Mouse (Mus musculus) midbrain, embryonic 11.5 days (tissue): ENCODE results near the gene Adgre4. TPM values are rescaled to one million over a fixed set of nuclear protein-coding genes. Genes with fewer than 3 reads are reported as not detected.

Experiments
- ATAC-seq: fragments of 200-750 bp; cut with Nextera tagmentation; 2 replicates; pipeline ENCODE4 v1.8.0; 2017; ENCODE audit warnings: moderate TSS enrichment, moderate library complexity; ENCODE audit not compliant: low FRiP score
- DNase-seq: peaks from one replicate; pipeline ENCODE4 v3.0.0; 2015; ENCODE audit warnings: low spot score; ENCODE audit errors: missing footprints
- H3K27ac ChIP-seq: fragments of 300-500 bp; sonication (generic); 2 replicates; pipeline ENCODE4 v1.5.1; 2014; ENCODE audit warnings: low read depth, low read length
- H3K27me3 ChIP-seq: fragments of 300-500 bp; sonication (generic); 2 replicates; pipeline ENCODE4 v1.6.1; 2014; ENCODE audit warnings: mild to moderate bottlenecking, low read length, moderate library complexity, mixed read lengths; ENCODE audit not compliant: control insufficient read depth, insufficient read depth
- H3K36me3 ChIP-seq: fragments of 300-500 bp; sonication (generic); 2 replicates; pipeline ENCODE4 v1.6.1; 2014; ENCODE audit warnings: mild to moderate bottlenecking, low read length, moderate library complexity, mixed read lengths; ENCODE audit not compliant: control insufficient read depth, insufficient read depth
- H3K4me1 ChIP-seq: fragments of 300-500 bp; sonication (generic); 2 replicates; pipeline ENCODE4 v1.6.1; 2014; ENCODE audit warnings: low read length; ENCODE audit not compliant: control insufficient read depth, insufficient read depth
- H3K4me2 ChIP-seq: fragments of 300-500 bp; sonication (generic); 2 replicates; pipeline ENCODE4 v1.6.1; 2014; ENCODE audit warnings: mild to moderate bottlenecking, moderate library complexity
- H3K4me3 ChIP-seq: fragments of 300-500 bp; sonication (generic); 2 replicates; pipeline ENCODE4 v1.5.1; 2014; ENCODE audit warnings: low read depth, low read length
- H3K9ac ChIP-seq: fragments of 300-500 bp; sonication (generic); 2 replicates; pipeline ENCODE4 v1.6.1; 2014; ENCODE audit warnings: low read length
- H3K9me3 ChIP-seq: fragments of 300-500 bp; sonication (generic); 2 replicates; pipeline ENCODE4 v1.6.1; 2016; ENCODE audit warnings: low read length; ENCODE audit not compliant: control insufficient read depth
- WGBS: fragments of 180-500 bp; shearing (Covaris S2); extraction: QIAGEN DNeasy Blood & Tissue Kit; methylation state at CpG from one replicate; pipeline ENCODE4 v1.1.7; 2014; 5-methylcytosine and 5-hydroxymethylcytosine counted together
- polyA plus RNA-seq: library from polyadenylated mRNA; unstranded; fragments of >200 nt; fragmentation: Nextera tagmentation; extraction: Ambion mirVana; gene quantifications from 2 replicates; pipeline ENCODE4 v1.2.1, GENCODE M21; 2014

Gene Adgre4
- 0.11 TPM in 1 of 2 replicates, not detected in the other for polyA plus RNA-seq

GRCm38 (mm10) chr17:55749786-55750185, at the start of gene Adgre4:
Gene Adgre4, plus strand, starts transcription at chr17:55749984.
- ATAC-seq = no peak
- no peak within 1 kb of the TSS for H3K9ac ChIP-seq
- H3K4me1 ChIP-seq = no peaks in the 10 kb centered on the region
- no peak for DNase-seq
- H3K27ac ChIP-seq = no peak within 1 kb of the TSS
- H3K27me3 ChIP-seq = no peaks in the 10 kb centered on the region
- H3K9me3 ChIP-seq = no peaks in the 10 kb centered on the region
- no peaks in the 10 kb centered on the region for H3K36me3 ChIP-seq
- H3K4me3 ChIP-seq = no peak within 1 kb of the TSS
- WGBS = 74% methylated on average over 2 of the region's 2 CpGs
- no peak within 1 kb of the TSS for H3K4me2 ChIP-seq

- Histone ChIP-seq H3K9ac (no peak overlapping the region), H3K27me3 (no peaks in the 10 kb centered on the region), H3K4me3 (no peak overlapping the region), H3K27ac (no peak overlapping the region), H3K4me2 (no peak overlapping the region), H3K4me1 (no peaks in the 10 kb centered on the region), H3K9me3 (no peaks in the 10 kb centered on the region), H3K36me3 (peaks cover 1% of the 10 kb centered on the region; the same call in 1 of the 2 replicates)
- peak; percentile 75 for ATAC-seq
- peak; percentile 97 for DNase-seq
- WGBS = 65% methylated on average over 3 of the region's 3 CpGs
These were observed 47.5 kb upstream of the Adgre4 start for GRCm38 (mm10) chr17:55702161-55702820.

- no peak for DNase-seq
- no peak overlapping the region for H3K4me3 ChIP-seq
- 78% methylated on average over 5 of the region's 5 CpGs for WGBS
- H3K4me2 ChIP-seq = no peak overlapping the region
- no peaks in the 10 kb centered on the region for H3K9me3 ChIP-seq
- H3K4me1 ChIP-seq = no peaks in the 10 kb centered on the region
- no peaks in the 10 kb centered on the region; the same call in 1 of the 2 replicates for H3K36me3 ChIP-seq
- ATAC-seq = peak; percentile 48
- H3K27ac ChIP-seq = no peak overlapping the region
- H3K9ac ChIP-seq = no peak overlapping the region
- no peaks in the 10 kb centered on the region for H3K27me3 ChIP-seq
These were observed 46.9 kb upstream of the Adgre4 start for GRCm38 (mm10) chr17:55702865-55703264.

GRCm38 (mm10) chr17:55711984-55712811, 37.6 kb upstream of the Adgre4 start, which contains the start of gene Pot1b:
Gene Pot1b, minus strand, starts transcription at chr17:55712628.
- DNase-seq (peak; percentile 100), ATAC-seq (peak; percentile 100)
- Histone ChIP-seq H3K27me3 (no peaks in the 10 kb centered on the region), H3K4me1 (no peaks in the 10 kb centered on the region), H3K4me3 (peak within 1 kb of the TSS; percentile 68), H3K36me3 (0 out of 2 replicates have a peak, but pooled peaks cover 2% of the 10 kb centered on the region), H3K9ac (peak within 1 kb of the TSS; percentile 76), H3K9me3 (no peaks in the 10 kb centered on the region), H3K27ac (no peak within 1 kb of the TSS), H3K4me2 (peak within 1 kb of the TSS; percentile 51)
- under 1% methylated on average over 37 of the region's 37 CpGs for WGBS

- no peak for ATAC-seq
- H3K4me3 ChIP-seq = no peak overlapping the region
- H3K27me3 ChIP-seq = no peaks in the 10 kb centered on the region
- no peak overlapping the region for H3K27ac ChIP-seq
- H3K36me3 ChIP-seq = no peaks in the 10 kb centered on the region
- no peaks in the 10 kb centered on the region for H3K9me3 ChIP-seq
- no peaks in the 10 kb centered on the region for H3K4me1 ChIP-seq
- 83% methylated on average over 1 of the region's 1 CpGs for WGBS
- no peak overlapping the region for H3K4me2 ChIP-seq
- DNase-seq = no peak
- no peak overlapping the region for H3K9ac ChIP-seq
These were observed 28.5 kb upstream of the Adgre4 start for GRCm38 (mm10) chr17:55721270-55721669.

- DNase-seq = no peak
- Histone ChIP-seq H3K36me3 (no peaks in the 10 kb centered on the region), H3K4me2 (no peak overlapping the region), H3K27me3 (no peaks in the 10 kb centered on the region), H3K27ac (no peak overlapping the region), H3K4me3 (no peak overlapping the region), H3K4me1 (no peaks in the 10 kb centered on the region), H3K9ac (no peak overlapping the region), H3K9me3 (no peaks in the 10 kb centered on the region)
- 79% methylated on average over 2 of the region's 2 CpGs for WGBS
- no peak for ATAC-seq
These were observed 27.5 kb upstream of the Adgre4 start for GRCm38 (mm10) chr17:55722250-55722649.

GRCm38 (mm10) chr17:55726193-55726592, 23.6 kb upstream of the Adgre4 start:
- no peaks in the 10 kb centered on the region for H3K4me1 ChIP-seq
- H3K4me2 ChIP-seq = no peak overlapping the region
- WGBS = 78% methylated on average over 2 of the region's 2 CpGs
- no peaks in the 10 kb centered on the region for H3K36me3 ChIP-seq
- no peak overlapping the region for H3K4me3 ChIP-seq
- H3K9me3 ChIP-seq = no peaks in the 10 kb centered on the region
- no peaks in the 10 kb centered on the region for H3K27me3 ChIP-seq
- ATAC-seq (no peak), DNase-seq (no peak)
- H3K9ac ChIP-seq = no peak overlapping the region
- H3K27ac ChIP-seq = no peak overlapping the region

- Histone ChIP-seq H3K9ac (no peak overlapping the region), H3K4me3 (no peak overlapping the region), H3K9me3 (no peaks in the 10 kb centered on the region), H3K4me1 (no peaks in the 10 kb centered on the region), H3K27ac (no peak overlapping the region), H3K4me2 (no peak overlapping the region), H3K36me3 (no peaks in the 10 kb centered on the region), H3K27me3 (no peaks in the 10 kb centered on the region)
- 83% methylated on average over 1 of the region's 1 CpGs for WGBS
- DNase-seq (no peak), ATAC-seq (no peak)
These were observed 13.1 kb upstream of the Adgre4 start for GRCm38 (mm10) chr17:55736675-55737074.

- no peak overlapping the region for H3K4me2 ChIP-seq
- no peaks in the 10 kb centered on the region for H3K27me3 ChIP-seq
- no peak overlapping the region for H3K4me3 ChIP-seq
- H3K9ac ChIP-seq = no peak overlapping the region
- ATAC-seq = no peak
- no peaks in the 10 kb centered on the region for H3K9me3 ChIP-seq
- no peaks in the 10 kb centered on the region for H3K4me1 ChIP-seq
- no peaks in the 10 kb centered on the region for H3K36me3 ChIP-seq
- 83% methylated on average over 2 of the region's 2 CpGs for WGBS
- no peak for DNase-seq
- no peak overlapping the region for H3K27ac ChIP-seq
These were observed 1.4 kb downstream of the Adgre4 start for GRCm38 (mm10) chr17:55751170-55751569.
